Mouse (Mus musculus): ENCODE data around the gene Stard9. TPM values are rescaled to one million over a fixed set of nuclear protein-coding genes. Genes with fewer than 3 reads are reported as not detected.

The Stard9 gene
- 28.3 and 34.7 TPM in 2 replicates for polyA plus RNA-seq (2012; rRNA removed)

DNA sequence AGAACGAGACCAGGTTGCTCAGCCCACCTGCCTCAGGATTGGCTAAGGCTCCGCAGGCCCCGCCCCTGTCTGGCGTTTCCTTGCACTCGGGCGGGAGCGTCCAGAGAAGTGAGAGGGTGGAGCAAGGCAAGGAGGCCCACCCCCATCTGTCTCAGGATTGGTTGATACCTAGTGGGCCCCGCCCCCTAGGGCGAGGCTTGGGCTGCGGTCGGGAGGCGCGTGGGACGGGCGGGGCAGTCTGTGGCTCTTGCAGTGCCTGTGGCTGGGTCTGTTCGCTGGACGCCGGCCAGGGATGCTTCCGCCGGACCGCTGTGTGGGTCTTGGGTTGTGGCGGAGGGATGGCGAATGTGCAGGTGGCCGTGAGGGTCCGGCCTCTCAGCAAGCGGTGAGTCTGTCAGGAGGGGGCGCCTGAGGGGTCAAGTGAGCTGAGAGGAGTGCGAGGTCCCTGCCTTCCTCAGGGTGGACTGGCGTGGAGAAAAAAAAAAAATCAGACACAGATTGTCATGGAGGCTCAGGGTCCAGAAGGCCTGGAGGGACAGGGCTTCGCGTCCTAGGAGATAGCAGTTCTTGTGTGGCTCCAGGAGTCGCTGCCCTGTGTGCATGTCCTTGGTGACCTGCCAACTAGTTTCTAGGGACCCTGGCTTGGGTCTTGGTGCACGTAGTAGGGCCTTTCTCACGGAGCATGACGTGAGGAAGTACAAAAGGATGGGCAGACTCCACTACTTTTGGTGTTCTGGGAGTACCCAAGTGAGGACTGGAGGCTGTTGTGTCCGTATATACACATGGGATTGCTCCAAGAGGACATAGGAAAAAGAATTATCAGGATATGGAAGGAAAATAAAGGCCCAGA, at the start of gene Stard9:
Gene Stard9, plus strand, starts transcription at position 236 of the 850 bp plus-strand sequence.
- H3K4me1 ChIP-seq (ENCODE audit: control insufficient read depth, insufficient read depth, low read length): peaks cover 6% of the 10 kb centered on the region
- 2% methylated on average over 36 of the region's 36 CpGs for WGBS
- TF ChIP-seq POLR2A (IDR thresholded peaks at IDR 0.05; ENCODE audit: borderline replicate concordance, extremely low read depth, low read depth, low read length) (peak; percentile 59; the same call in 1 of the 2 replicates), CTCF (IDR thresholded peaks at IDR 0.05; ENCODE audit: insufficient read depth, low read length) (no peak)
- DNase-seq: peak; percentile 95
- peak within 1 kb of the TSS; percentile 78 for H3K4me3 ChIP-seq (replicated peaks; ENCODE audit: extremely low read depth, low read depth, low read length)

DNA sequence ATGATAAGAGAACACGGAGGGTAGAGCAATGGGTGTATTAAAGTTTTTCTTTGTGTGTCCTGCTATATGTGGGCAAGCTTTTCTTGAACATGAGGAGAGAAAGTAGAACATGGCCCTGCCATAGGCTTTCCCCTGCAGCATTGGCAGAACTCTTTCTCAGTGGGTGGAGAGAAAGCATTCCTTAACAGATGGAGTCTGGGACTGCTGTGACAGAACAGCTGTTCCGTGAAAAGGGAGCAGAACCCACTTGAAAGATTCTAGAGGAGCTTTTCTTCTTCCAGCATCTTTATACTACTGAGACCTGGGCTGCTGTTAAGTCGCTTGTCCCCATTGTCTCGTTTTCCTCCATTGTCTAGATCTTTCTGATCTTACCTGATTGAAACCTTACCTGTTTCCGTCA, 39.2 kb upstream of the Stard9 start:
- Histone ChIP-seq H3K4me1 (ENCODE audit: control insufficient read depth, insufficient read depth, low read length) (no peaks in the 10 kb centered on the region), H3K4me3 (replicated peaks; ENCODE audit: extremely low read depth, low read depth, low read length) (no peak overlapping the region)
- TF ChIP-seq POLR2A (IDR thresholded peaks at IDR 0.05; ENCODE audit: borderline replicate concordance, extremely low read depth, low read depth, low read length): no peak
- TF ChIP-seq CTCF (IDR thresholded peaks at IDR 0.05; ENCODE audit: insufficient read depth, low read length): no peak
- no peak for DNase-seq
- WGBS: 78% methylated on average over 5 of the region's 5 CpGs

GRCm38 (mm10) chr2:120592227-120592626, 36.7 kb upstream of the Stard9 start:
- WGBS: 90% methylated on average over 1 of the region's 1 CpGs

GRCm38 (mm10) chr2:120597734-120598133, 31.2 kb upstream of the Stard9 start:
- TF ChIP-seq CTCF (IDR thresholded peaks at IDR 0.05; ENCODE audit: insufficient read depth, low read length) (no peak), POLR2A (IDR thresholded peaks at IDR 0.05; ENCODE audit: borderline replicate concordance, extremely low read depth, low read depth, low read length) (no peak)
- Histone ChIP-seq H3K4me1 (ENCODE audit: control insufficient read depth, insufficient read depth, low read length) (no peaks in the 10 kb centered on the region), H3K4me3 (replicated peaks; ENCODE audit: extremely low read depth, low read depth, low read length) (no peak overlapping the region)
- WGBS: 76% methylated on average over 2 of the region's 2 CpGs
- DNase-seq: no peak

More at GRCm38 (mm10) chr2:120592227-120592626, 36.7 kb upstream of the Stard9 start:
- Histone ChIP-seq H3K4me1 (ENCODE audit: control insufficient read depth, insufficient read depth, low read length) (no peaks in the 10 kb centered on the region), H3K4me3 (replicated peaks; ENCODE audit: extremely low read depth, low read depth, low read length) (no peak overlapping the region)
- no peak for TF ChIP-seq CTCF (IDR thresholded peaks at IDR 0.05; ENCODE audit: insufficient read depth, low read length)
- TF ChIP-seq POLR2A (IDR thresholded peaks at IDR 0.05; ENCODE audit: borderline replicate concordance, extremely low read depth, low read depth, low read length): no peak
- DNase-seq: no peak

DNA sequence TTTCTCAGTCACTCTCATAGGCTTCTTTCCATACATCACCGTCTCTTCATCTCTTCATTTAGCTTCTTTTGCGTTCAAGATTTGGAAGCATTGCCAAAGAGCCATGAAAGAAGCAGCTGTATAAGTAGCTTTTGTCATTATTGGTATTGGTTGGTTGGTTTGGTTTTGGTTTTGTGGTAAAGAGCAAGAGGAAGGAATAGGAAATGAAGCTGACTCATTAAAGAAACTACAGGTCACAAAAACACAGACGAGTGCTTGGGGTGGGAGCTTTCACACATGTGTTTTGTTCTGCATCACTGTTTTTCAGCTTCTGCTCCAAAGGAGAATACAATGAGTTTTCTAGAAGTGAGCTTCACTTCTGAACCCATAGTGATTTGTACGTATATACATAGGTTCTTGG, 29.4 kb upstream of the Stard9 start:
- no peak overlapping the region for H3K4me3 ChIP-seq (replicated peaks; ENCODE audit: extremely low read depth, low read depth, low read length)
- no peak for DNase-seq
- no peaks in the 10 kb centered on the region for H3K4me1 ChIP-seq (ENCODE audit: control insufficient read depth, insufficient read depth, low read length)
- TF ChIP-seq CTCF (IDR thresholded peaks at IDR 0.05; ENCODE audit: insufficient read depth, low read length): no peak
- TF ChIP-seq POLR2A (IDR thresholded peaks at IDR 0.05; ENCODE audit: borderline replicate concordance, extremely low read depth, low read depth, low read length): no peak
- 88% methylated on average over 4 of the region's 4 CpGs for WGBS

DNA sequence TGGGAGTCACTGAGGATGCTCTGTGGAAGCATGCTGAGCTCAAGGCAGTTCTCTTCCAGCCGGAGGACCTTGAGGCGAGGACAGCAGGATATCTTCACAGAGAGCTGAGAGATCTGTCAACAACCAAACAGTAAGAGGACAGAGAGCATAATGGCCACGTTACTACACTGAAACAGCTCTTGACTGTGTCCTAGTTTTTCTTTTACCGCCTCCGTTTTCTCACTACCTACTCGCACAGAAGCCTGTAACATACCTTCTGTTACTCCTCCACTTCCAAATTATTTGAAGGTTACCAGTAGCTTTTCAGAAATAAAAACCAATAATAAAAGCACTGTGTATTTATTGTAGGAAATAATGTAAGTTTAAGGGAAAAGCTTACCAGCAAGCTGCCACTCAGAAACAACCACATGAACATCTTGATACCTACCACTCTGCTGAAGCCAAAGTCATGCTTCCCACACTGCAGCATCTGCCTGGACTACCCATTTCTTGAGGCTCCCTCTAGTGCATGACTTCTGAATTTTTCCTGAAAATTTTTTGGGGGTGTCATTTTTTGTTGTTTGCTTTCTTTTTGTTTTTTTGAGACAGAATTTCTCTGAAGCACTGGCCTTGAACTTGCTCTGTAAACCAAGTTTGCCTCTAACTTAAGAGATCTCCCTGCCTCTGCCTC, 22.8 kb upstream of the Stard9 start:
- no peak for DNase-seq
- Histone ChIP-seq H3K4me3 (replicated peaks; ENCODE audit: extremely low read depth, low read depth, low read length) (no peak overlapping the region), H3K4me1 (ENCODE audit: control insufficient read depth, insufficient read depth, low read length) (no peaks in the 10 kb centered on the region)
- TF ChIP-seq POLR2A (IDR thresholded peaks at IDR 0.05; ENCODE audit: borderline replicate concordance, extremely low read depth, low read depth, low read length) (no peak), CTCF (IDR thresholded peaks at IDR 0.05; ENCODE audit: insufficient read depth, low read length) (no peak)
- 87% methylated on average over 6 of the region's 6 CpGs for WGBS

DNA sequence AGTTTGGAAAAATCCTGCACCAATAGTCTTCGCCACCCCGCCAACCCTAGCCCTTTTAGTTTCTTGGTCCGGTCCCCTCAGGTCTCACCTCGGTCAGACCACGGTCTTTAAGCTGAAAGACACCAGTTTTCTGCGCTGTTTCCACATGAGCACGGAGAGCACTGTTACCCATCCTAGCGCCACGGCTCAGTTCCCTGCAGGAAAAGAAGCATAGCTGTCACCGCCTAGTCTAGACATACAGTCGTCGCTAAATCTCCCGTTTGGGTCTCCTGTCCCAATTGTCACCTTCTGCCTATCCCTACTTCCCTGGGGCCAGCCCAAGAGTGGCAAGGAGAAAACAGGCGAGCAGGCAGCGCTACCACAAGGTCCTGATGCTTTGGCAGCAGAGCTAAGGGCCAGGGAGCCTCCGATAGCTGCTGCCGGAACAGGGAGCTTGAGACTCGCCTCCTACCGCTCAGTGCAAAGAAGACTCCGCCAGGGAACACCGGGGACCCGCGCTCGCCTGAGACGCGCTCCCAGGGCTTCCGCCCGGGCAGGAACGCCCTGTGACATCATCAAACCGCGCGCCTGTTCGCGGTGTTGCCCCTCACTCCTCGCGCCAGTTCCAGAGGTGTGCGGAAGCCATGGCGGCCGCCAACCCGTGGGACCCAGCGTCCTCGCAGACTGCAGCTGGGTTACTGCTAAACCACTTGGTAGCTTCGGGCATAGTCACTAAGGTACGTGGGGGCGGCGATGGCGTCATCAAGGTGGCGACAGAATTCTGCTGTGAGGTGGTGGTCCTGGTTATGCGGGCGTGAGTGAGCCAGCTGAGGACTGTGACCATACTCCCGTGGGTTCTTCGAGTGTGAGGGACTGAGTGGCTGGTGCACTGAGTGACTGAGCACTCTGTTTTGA, 19.8 kb upstream of the Stard9 start, which contains the start of the genes Haus2 and Lrrc57:
Gene Haus2, plus strand, starts transcription at position 554 of the 894 bp plus-strand sequence.
Gene Lrrc57, minus strand, starts transcription at position 691 of the 894 bp plus-strand sequence.
- H3K4me3 ChIP-seq (replicated peaks; ENCODE audit: extremely low read depth, low read depth, low read length): peak within 1 kb of the TSS; percentile 99
- peak; percentile 94 for DNase-seq
- under 1% methylated on average over 52 of the region's 52 CpGs for WGBS
- H3K4me1 ChIP-seq (ENCODE audit: control insufficient read depth, insufficient read depth, low read length): no peaks in the 10 kb centered on the region
- TF ChIP-seq CTCF (IDR thresholded peaks at IDR 0.05; ENCODE audit: insufficient read depth, low read length) (0 out of 2 replicates have a peak, but pooled peaks have one; percentile 4), POLR2A (IDR thresholded peaks at IDR 0.05; ENCODE audit: borderline replicate concordance, extremely low read depth, low read depth, low read length) (peak; percentile 94)

DNA sequence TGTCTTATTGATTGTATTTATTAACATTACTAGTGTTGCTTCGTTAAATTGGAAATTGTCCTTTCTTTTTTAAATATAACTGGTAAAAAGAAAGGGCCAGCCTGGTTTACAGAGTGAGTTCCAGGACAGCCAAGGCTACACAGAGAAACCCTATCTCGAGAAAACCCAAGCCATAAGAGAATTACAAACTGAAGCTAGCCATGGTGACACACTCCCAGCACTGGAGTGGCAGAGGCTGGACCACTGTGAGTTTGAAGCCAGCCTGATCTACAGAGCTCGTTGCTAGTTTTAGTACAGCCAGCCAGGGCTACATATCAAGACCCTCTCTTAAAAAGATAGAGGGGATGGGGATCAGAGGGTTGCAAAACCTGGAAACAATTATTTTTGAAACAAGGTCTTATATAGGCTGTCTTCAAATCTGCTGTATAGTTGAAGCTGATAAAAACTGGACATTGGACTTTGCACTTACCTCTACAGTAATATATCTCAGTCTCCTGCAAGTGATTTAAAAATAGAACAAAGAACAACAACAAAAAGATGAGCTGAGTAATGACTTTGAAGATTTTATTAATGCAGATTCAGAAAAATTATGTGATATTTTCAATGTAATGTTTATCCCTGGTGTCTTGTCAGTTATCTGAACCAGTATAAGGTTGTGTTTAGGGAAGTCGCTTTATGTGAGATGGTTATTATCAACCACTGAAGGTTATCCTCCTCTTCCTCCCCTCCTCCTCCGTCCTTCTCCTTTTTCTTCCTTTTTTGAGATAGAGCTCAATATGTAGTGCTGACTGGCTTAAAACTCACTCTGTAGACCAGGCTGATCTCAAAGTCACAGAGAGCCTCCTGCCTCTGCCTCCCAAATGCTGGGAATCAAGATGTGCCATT, 12.4 kb upstream of the Stard9 start:
- DNase-seq: no peak
- TF ChIP-seq POLR2A (IDR thresholded peaks at IDR 0.05; ENCODE audit: borderline replicate concordance, extremely low read depth, low read depth, low read length) (no peak), CTCF (IDR thresholded peaks at IDR 0.05; ENCODE audit: insufficient read depth, low read length) (no peak)
- 88% methylated on average over 5 of the region's 5 CpGs for WGBS
- H3K4me1 ChIP-seq (ENCODE audit: control insufficient read depth, insufficient read depth, low read length): no peaks in the 10 kb centered on the region
- no peak overlapping the region for H3K4me3 ChIP-seq (replicated peaks; ENCODE audit: extremely low read depth, low read depth, low read length)

Data from lung, adult 2 months (tissue).